Mouse (Mus musculus) lung, postnatal 25 days (tissue): ENCODE data around the gene Vil1.
A peak's percentile ranks its signal among the peaks of the same experiment; 100 is the strongest.
"Not testable (repeated sequence)": the region's sequence is repeated elsewhere in the genome, so short reads cannot be mapped to it uniquely, and the experiment has no call there.

Experiments
- DNase-seq: peaks from one replicate; pipeline ENCODE4 v3.0.0; 2022; ENCODE audit warnings: low spot score

The Vil1 gene

GRCm38 (mm10) chr1:74387386-74387988 is 21.7 kb upstream of the Vil1 start:
- DNase-seq = no peak

- no peak for DNase-seq
Measured at GRCm38 (mm10) chr1:74388398-74388920, 20.7 kb upstream of the Vil1 start.

GRCm38 (mm10) chr1:74389831-74390286 is 19.3 kb upstream of the Vil1 start:
- peak; percentile 73 for DNase-seq

DNA sequence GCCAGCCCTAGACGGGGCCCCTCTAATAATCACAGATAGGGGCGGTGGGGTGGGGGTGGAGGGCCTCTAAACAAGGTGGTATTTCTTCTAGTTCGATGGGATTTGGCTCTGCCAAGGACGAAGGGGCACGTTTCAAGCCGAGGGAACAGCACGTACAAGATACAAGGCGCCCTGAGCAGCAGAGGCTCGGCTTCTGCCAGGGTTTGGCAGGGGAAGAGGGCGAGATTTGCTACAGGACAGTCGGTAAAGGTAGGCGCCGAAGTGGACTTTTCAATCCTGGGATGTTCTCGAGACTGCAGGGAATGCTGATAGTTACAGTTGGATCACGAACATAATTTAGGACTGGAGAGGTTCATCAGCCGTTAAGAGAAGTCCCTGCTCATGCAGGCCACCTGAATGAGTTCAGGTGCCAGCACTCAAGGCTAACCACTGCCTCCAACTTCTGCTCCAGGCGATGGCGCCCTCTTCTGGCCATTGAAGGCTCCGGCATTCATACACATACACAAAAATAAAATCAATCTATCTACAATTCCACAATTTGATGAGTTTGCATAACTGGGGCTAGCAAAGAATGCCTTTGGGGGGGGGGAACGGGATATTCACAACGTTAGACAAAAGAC is 18.8 kb upstream of the Vil1 start:
- peak; percentile 78 for DNase-seq

DNA sequence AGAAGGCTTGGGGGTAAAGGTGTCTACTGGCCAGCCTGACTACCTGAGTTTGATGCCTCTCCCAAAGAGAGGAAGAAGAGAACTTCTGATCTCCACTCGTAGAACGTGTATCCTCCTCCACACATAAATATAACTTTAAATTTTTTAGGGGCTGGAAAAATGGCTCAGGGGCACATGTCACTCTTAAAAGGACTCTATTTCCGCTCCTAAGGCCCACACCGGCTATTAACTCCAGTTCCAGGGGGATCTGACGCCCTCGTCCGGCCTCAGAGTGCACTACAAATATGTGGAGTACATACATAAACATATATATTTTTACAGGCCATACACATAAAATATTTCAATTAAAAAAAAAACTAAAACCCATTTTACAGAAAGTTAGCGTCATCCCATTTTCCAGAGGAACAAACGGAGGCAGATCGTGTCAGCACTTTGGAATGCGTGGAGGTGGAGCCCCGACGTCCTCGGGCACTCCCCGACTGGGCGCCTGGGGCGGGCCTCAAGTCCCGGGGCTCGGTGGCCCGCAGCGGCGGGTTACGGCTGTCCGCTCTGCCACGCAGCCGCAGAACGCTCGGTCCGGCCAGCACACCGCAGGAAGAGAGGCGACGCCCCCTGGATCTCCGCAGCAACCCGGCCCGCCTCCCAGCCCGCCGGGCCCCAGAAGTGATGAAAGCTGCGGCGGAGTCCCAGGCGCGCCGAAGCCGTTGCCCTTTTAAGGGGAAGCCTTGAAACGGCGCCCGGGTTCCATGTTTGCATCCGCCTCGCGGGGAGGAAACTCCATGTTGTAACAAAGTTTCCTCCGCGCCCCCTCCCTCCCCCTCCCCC is 18.0 kb upstream of the Vil1 start, which contains the start of gene Ctdsp1:
Gene Ctdsp1, plus strand, starts transcription at position 586 of the 825 bp plus-strand sequence.
- DNase-seq = peak; percentile 99

DNA sequence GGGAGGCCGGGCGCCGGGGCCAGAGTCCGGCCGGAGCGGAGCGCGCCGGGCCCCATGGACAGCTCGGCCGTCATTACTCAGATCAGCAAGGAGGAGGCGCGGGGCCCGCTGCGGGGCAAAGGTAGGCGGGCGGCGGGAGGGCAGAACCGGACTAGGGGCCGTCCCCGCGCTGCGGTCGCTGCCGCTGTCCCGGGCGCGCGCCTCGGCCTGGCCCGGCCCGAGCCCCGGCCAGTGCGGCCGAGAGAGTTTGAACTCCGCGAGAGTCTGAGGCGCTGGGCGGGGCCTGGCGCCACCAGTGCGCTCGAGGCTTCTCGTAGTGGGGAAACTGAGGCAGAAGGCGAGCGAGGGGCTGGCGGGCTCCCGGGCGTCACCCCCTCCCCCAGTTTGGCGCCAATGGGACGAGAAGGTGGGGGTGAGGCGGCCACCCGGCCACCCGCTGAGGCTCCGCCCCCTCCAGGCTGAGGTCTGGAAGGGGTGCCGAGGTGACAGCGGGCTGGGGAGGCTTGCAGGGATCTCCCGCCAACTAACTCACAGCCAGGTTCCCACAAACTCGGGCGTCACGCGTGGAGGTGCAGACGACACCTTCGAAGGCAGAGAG is 17.2 kb upstream of the Vil1 start:
- DNase-seq = peak; percentile 74

- DNase-seq = no peak
Measured at GRCm38 (mm10) chr1:74392446-74392994, 16.7 kb upstream of the Vil1 start.

DNA sequence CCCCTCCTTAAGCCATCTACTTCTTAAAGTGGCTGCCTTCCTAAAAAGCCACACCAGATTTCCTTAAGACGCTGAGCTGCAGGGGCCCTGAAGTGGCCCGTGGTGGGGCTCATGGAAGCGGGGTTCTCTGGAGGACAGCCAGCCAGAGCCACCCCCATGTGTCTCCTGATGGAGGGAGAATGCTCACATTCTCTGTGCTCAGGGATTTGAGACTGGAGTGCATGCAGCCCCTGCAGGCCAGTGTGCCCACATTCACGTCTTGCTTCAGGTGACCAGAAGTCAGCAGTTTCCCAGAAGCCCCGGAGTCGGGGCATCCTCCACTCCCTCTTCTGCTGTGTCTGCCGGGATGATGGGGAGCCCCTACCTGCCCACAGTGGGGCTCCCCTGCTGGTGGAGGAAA is 16.2 kb upstream of the Vil1 start:
- no peak for DNase-seq

DNA sequence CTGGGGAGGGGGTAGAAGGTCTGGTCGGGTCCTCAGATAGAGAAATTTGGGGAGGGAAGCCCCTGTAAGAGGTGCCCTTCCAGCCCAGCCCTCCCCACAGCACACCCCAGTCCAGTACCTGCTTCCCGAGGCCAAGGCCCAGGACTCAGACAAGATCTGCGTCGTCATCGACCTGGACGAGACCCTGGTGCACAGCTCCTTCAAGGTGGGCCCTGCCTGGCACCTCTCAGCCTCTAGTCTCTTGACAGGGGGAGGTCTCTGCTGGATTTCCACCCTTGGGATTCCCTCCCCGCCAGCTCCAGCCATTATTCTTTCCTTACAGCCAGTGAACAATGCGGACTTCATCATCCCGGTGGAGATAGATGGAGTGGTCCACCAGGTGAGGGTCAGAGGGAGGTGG is 15.5 kb upstream of the Vil1 start:
- DNase-seq = no peak

DNA sequence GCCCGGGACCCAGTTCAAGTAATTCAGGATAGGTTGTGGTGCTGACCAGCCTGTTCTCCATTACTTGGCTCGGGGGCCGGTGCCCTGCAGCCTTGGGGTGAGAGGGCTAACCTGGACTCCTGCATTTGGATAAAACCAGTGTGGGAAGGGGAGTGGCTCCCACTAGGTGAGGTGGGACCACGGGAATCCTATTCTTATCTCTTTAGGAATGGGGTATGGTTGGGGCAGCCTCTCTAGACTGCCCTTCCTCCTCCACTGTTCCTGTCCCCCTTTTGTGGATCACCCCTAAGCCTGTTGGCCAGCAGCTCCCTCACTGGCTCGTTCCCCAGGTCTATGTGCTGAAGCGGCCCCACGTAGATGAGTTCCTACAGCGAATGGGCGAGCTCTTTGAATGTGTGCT is 14.9 kb upstream of the Vil1 start:
- no peak for DNase-seq

- no peak for DNase-seq
Measured at GRCm38 (mm10) chr1:74394858-74395257, 14.3 kb upstream of the Vil1 start.

GRCm38 (mm10) chr1:74395290-74395689 is 13.9 kb upstream of the Vil1 start:
- DNase-seq = no peak

GRCm38 (mm10) chr1:74396456-74397222 is 12.5 kb upstream of the Vil1 start:
- not testable (repeated sequence) for DNase-seq

GRCm38 (mm10) chr1:74397268-74397918 is 11.8 kb upstream of the Vil1 start:
- peak; percentile 99 for DNase-seq

GRCm38 (mm10) chr1:74397919-74398451 is 11.2 kb upstream of the Vil1 start:
- DNase-seq = peak; percentile 83

GRCm38 (mm10) chr1:74400531-74400930 is 8.6 kb upstream of the Vil1 start:
- no peak for DNase-seq

- DNase-seq = no peak
Measured at GRCm38 (mm10) chr1:74401015-74401702, 8.0 kb upstream of the Vil1 start.

DNA sequence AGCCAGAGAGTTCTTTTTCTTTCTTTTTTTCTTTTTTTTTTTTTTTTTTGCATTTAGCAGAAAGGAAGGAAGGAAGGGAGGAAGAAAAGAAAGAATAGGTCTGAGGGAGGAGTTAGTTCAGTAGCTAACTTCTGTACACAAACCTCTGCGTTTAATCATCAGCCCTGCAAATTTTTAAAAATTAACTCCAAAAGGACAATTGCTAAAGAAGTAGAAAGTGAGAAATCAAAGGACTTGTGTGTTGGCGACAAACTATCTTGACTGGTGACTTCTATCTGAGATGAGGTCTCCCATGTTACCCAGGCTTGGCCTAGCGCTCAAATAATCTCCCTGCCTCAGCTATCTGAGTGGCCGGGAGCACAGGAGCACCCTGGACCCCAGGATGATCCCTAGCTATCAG is 5.0 kb upstream of the Vil1 start:
- no peak for DNase-seq

DNA sequence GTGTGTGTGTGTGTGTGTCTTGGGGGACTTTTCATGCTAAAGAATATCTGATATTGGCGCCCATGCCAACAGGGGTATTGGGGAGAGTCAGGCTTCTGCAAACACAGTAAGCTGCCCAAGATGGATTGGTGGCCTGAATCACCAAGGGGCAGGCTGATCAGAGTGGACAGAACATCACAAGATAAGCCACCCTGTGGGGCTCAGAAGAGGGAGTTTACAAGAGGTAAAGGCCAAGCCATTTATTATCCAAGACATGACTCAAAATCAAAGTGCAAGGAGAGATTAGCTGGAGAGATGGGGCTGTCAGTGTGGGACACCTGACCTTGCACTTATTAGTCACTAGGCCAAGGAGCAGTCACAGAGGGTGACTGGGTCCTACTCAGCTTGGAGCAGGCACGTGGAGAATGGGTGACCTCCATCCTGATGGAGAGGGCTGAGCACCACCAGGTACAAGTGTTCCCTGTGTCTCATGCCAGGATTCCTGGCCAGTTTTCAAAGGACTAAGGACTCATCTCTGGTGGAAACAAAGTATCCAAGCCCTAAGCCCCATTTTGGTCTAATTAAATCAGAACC is 2.7 kb downstream of the Vil1 start:
- DNase-seq = no peak
